Mouse (Mus musculus) spleen, postnatal 14 days (tissue): ENCODE measurements around the gene S100a14.

Experiments used
- DNase-seq, 2 experiments: peaks; one replicate each; pipeline ENCODE4 v3.0.0; 2021 to 2022; ENCODE audit warnings: low spot score in 2 of 2

Gene S100a14

GRCm38 (mm10) chr3:90526580-90526979 lies at the start of gene S100a14:
Gene S100a14 (plus strand): TSS chr3:90526856.
- DNase-seq = no peak

GRCm38 (mm10) chr3:90486998-90487397 lies 39.7 kb upstream of the S100a14 start:
- no peak for DNase-seq

GRCm38 (mm10) chr3:90488576-90488975 lies 38.1 kb upstream of the S100a14 start:
- DNase-seq = no peak

GRCm38 (mm10) chr3:90490696-90491256 lies 35.9 kb upstream of the S100a14 start, which contains the start of gene Snapin:
Gene Snapin (minus strand): TSS chr3:90491033.
- DNase-seq = peak; percentile 90 to 95

GRCm38 (mm10) chr3:90491350-90491749 lies 35.3 kb upstream of the S100a14 start:
- peak in 1 of 2 experiments; percentile 40 for DNase-seq

- no peak for DNase-seq
These were observed 32.7 kb upstream of the S100a14 start for GRCm38 (mm10) chr3:90493831-90494540.

- DNase-seq = no peak
These were observed 30.7 kb upstream of the S100a14 start for GRCm38 (mm10) chr3:90495850-90496525.

- DNase-seq = no peak
These were observed 29.1 kb upstream of the S100a14 start for GRCm38 (mm10) chr3:90497597-90497996.

GRCm38 (mm10) chr3:90503444-90503843 lies 23.2 kb upstream of the S100a14 start:
- no peak for DNase-seq

- no peak for DNase-seq
These were observed 21.4 kb upstream of the S100a14 start for GRCm38 (mm10) chr3:90505216-90505615.

GRCm38 (mm10) chr3:90506362-90506761 lies 20.3 kb upstream of the S100a14 start:
- no peak for DNase-seq

GRCm38 (mm10) chr3:90508287-90508949 lies 18.2 kb upstream of the S100a14 start:
- no peak for DNase-seq

- peak; percentile 99 to 100 for DNase-seq
These were observed 17.5 kb upstream of the S100a14 start, which contains the start of gene Chtop for GRCm38 (mm10) chr3:90508950-90509746. Gene Chtop (minus strand): TSS chr3:90509498.

- no peak for DNase-seq
These were observed 16.9 kb upstream of the S100a14 start for GRCm38 (mm10) chr3:90509747-90510123.

- DNase-seq = no peak
These were observed 14.4 kb upstream of the S100a14 start for GRCm38 (mm10) chr3:90512276-90512675.

- DNase-seq = no peak
These were observed 13.6 kb upstream of the S100a14 start for GRCm38 (mm10) chr3:90512948-90513642.

GRCm38 (mm10) chr3:90513796-90514590 lies 12.7 kb upstream of the S100a14 start, which contains the start of the genes S100a1 and S100a13:
Gene S100a1 (minus strand): TSS chr3:90514392.
Gene S100a13 (plus strand): TSS chr3:90514435.
- DNase-seq = no peak

- peak; percentile 34 to 49 for DNase-seq
These were observed 12.0 kb upstream of the S100a14 start for GRCm38 (mm10) chr3:90514691-90515090.

- no peak for DNase-seq
These were observed 11.4 kb upstream of the S100a14 start for GRCm38 (mm10) chr3:90515242-90515641.

- DNase-seq = no peak
These were observed 10.9 kb upstream of the S100a14 start for GRCm38 (mm10) chr3:90515789-90516188.
